Mouse (Mus musculus): ENCODE data around the gene Pmpca.

The Pmpca gene

GRCm38 (mm10) chr2:26429851-26430250, 40.7 kb downstream of the Pmpca start:
- no peak for DNase-seq (ENCODE audit: low spot score in 2 of 2)

GRCm38 (mm10) chr2:26434791-26435572, 45.8 kb downstream of the Pmpca start:
- DNase-seq (ENCODE audit: low spot score in 2 of 2): no peak

GRCm38 (mm10) chr2:26437221-26437620, 48.1 kb downstream of the Pmpca start:
- no peak for DNase-seq (ENCODE audit: low spot score in 2 of 2)

DNA sequence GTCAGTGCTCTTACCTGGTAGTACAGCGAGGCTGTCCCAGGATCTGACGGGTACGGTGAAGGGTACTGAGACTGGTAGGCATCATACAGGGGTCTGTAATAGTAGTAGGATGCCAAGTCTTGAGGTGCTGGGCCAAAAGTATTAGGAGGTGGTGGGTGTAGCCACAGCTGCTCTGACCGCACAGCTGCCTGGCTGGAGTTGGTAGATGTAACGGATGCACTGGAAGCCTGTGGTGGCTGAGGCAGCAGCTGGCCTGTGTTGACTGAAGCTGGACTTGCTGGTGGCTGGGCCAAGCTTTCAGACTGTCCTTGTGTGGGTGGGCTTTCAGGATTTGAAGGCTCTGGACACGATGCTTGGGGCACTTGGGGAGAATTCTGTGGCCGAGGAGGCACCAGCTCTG, 49.2 kb downstream of the Pmpca start:
- no peak for DNase-seq (ENCODE audit: low spot score in 2 of 2)

DNA sequence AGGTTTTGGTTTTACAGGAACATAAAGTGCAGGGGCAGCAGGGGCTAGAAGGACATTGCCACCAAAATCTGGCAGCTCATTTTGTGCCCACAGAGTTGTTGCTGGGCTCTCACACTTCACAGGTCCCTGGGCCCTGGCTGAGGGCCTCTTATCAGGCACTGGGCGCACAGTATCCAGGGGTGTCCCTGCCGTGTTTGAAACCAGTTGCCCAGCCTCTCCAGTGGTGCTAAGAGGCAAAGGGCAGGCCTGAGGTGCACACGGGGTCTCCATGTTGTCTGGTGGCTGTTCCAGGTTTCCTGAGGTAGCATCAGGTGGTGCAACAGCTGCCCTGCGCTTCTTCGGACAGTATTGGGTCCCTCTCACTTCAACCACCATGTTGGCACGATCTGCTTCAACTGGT, 50.5 kb downstream of the Pmpca start:
- no peak for DNase-seq (ENCODE audit: low spot score in 2 of 2)

DNA sequence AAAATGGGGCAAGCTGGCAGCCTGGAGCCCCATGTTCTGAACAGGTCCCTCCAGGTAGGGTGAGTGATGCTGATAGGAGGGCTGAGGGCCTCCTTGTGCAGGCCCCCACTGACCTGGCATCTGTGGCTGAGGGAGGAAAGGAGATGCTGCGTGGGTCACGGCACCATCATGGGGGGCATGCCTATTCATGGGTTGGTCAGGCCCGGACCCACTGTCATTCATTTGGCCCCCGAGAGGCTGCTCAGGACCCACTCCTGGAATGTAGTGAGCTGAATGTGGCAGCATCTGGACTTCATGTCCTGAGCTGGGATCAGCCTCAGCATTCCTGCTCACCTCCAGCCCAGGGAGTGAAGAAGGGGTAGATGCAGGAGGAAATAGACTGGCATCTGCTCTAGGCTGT, 52.1 kb downstream of the Pmpca start:
- DNase-seq (ENCODE audit: low spot score in 2 of 2): no peak

DNA sequence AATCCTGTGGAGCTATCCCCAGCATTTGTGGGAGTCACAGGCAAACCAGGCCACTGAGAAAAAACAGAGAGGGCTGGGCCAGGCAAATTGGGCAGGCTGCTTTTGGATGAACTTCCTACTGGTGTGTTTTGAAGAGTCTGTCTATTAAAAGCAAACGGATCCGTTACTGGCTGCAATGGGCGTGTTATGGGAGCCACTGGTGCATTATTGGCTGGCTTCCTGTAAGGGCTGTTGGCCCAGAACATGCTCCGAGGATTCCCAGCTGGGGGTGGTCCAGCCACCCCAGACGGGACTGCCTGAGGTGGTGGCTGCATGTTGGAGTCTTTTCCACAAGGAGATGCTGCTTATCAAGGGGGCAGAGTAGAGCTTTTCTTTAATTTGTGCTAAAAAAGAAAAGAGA, 52.5 kb downstream of the Pmpca start:
- DNase-seq (ENCODE audit: low spot score in 2 of 2): no peak

- no peak for DNase-seq (ENCODE audit: low spot score in 2 of 2)
These were observed 53.7 kb downstream of the Pmpca start for GRCm38 (mm10) chr2:26442843-26443242.

GRCm38 (mm10) chr2:26443876-26444275, 54.7 kb downstream of the Pmpca start:
- no peak for DNase-seq (ENCODE audit: low spot score in 2 of 2)

DNA sequence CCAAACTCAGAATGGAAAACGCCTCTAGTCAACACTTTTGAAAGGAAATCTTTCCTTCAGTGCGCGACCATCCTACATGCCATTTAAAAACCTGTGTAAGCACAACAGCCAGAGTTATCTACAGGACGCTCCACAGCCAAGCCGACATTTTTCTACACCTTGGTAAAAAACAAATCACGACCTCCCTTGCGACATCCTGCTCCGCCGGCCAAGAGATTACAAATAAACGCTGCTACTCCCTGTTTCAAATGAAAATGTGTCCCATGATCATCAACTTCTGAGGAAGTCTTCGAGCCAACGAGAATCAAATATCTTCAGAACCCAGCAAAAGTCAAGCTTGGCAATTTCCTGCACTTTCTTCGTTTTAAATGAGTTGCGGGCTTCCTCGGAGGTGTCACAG, 55.2 kb downstream of the Pmpca start:
- no peak for DNase-seq (ENCODE audit: low spot score in 2 of 2)

GRCm38 (mm10) chr2:26444946-26445665, 56.0 kb downstream of the Pmpca start, which contains the start of gene Sec16a:
Sec16a (minus strand) TSS chr2:26445216.
- DNase-seq (ENCODE audit: low spot score in 2 of 2): peak; percentile 100

DNA sequence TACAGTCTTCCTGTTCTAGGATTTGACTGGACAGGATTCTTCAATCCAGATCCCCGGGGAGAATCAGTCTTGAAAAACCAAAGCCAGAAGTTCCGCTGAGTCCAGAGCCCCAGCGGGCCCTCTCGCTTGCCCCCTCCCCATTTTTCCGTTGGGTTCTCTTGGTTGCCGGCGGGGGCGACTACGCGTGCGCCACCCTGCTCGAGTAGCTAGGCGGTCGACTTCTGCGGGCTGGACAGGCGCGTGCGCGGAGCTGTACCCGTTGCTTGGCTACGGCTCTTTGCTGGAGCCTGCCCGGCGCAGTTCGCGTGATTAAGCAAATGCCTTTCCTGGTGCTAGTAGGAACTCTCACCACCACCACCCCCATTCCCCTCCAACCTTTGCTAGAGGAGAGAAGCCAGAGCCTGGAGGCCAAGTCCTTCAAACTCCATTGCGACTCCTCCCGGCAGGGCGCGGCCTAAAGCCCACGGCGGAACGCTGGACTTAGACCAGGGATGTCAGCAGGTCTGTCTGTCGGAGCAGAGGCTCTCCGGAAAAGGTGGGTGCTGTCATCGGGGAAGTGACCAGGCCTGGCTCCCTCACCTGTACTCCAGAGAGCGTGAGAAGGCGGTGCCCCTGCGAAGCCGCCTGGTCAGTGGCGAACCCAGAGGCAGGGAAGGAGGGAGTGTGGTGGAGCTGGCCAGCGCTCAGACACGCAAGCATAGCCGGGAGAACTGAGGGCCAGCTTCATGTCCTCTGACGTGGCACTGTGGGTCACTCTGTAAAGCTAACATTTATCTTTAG, 56.7 kb downstream of the Pmpca start:
- no peak for DNase-seq (ENCODE audit: low spot score in 2 of 2)

GRCm38 (mm10) chr2:26446671-26447070, 57.5 kb downstream of the Pmpca start:
- no peak for DNase-seq (ENCODE audit: low spot score in 2 of 2)
